Mouse (Mus musculus): Measurements from ENCODE around the gene Tbrg4.
"Not testable (repeated sequence)": the region's sequence is repeated elsewhere in the genome, so short reads cannot be mapped to it uniquely, and the experiment has no call there.

The Tbrg4 gene

GRCm38 (mm10) chr11:6625478-6626387 is at the start of gene Tbrg4:
Tbrg4 (minus strand) TSS chr11:6626067.
- DNase-seq (ENCODE audit: extremely low read depth, low read depth, low spot score): peak; percentile 33

DNA sequence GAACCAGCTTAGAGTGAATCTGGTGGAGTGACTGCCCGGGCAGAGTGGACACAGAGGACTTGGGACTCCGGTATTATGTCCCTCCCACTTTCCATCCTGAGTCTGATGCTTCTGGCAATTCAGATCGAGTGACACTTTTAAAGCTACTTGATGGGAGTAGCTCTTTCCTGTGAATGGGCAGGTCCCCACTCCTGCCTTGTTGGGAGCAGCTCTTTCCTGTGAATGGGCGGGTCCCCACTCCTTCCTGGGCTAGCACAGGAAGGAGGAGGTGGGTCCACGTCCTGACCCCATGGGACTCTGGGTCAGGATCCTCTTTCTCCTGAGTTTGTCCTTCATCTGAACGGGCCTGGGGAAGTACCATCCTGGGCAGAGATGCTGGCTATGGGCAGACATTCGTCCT is 49.5 kb upstream of the Tbrg4 start:
- DNase-seq (ENCODE audit: extremely low read depth, low read depth, low spot score): no peak

DNA sequence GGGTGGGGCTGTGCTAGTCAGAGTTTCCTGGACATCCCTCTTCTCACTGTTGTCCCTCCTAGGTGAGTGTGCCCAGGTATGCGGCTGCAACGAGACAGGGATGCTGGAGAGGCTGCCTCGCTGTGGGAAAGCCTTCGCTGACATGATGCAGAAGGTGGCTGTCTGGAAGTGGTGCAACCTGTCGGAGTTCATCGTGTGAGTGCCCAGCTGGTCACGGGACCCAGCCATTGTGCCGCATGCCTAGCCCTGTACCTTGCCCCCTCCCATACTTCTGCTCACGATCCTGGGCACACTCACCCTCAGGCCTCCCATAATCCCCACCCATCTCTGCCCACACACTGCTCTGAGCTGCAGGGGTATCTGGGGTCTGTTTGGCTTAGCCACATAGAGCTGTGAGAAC is 48.8 kb upstream of the Tbrg4 start:
- no peak for DNase-seq (ENCODE audit: extremely low read depth, low read depth, low spot score)

GRCm38 (mm10) chr11:6670826-6671225 is 45.0 kb upstream of the Tbrg4 start:
- DNase-seq (ENCODE audit: extremely low read depth, low read depth, low spot score): no peak

DNA sequence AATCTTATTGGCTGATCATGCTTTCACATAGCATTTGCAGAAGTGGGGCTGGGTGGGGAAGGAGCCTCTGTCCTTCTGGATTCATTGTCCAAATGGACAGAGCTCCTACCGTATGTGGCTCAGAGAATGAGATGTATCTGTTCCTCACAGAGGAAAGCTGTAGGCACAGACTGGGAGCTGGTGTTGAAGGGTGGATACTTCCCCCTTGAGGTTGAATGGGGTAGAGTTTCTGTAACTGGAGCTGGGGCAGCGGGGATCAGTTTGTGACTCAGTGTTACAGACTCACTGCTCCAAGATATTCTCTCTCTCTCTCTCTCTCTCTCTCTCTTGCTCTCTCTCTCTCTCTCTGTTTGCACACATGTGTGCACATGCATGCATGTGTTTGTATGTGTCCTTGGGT is 44.2 kb upstream of the Tbrg4 start:
- DNase-seq (ENCODE audit: extremely low read depth, low read depth, low spot score): no peak

GRCm38 (mm10) chr11:6669041-6669440 is 43.2 kb upstream of the Tbrg4 start:
- DNase-seq (ENCODE audit: extremely low read depth, low read depth, low spot score): no peak

DNA sequence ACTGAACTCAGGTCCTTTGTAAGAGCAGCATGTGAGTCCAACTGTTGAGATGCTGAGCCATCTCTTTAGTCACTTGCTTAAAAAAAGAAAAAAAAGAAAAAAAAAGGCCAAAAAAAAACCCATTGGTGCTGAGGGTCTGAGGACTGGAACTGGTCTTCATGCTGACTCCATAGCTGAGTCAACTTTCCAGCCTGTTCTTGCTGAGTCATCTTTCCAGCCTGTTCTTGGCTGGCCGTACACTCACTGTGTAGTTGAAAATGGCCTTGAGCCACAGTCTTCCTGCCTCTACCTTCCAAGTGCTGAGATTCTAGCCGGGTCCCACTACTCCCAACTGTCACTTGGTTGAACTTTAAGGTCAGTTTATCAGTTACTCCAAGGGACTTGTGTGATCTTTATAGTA is 40.8 kb upstream of the Tbrg4 start:
- DNase-seq (ENCODE audit: extremely low read depth, low read depth, low spot score): no peak

DNA sequence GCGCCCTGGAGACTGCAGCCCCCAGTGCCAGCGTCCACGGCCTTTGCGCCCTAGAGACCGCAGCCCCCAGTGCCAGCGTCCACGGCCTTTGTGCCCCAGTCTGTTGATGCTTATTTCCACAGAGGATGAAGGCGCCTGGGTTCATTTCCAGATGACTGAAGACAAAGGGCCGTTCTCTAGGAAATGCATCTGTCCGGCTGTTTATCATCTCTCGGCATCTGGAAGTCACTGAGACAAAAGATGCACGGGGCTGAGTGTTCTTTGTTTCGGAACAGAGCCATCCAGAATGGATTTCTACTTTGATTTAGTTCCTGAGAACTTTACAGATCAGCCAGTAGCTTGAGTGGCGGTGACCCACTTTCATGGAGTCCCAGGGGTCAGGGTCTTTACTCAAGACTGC is 35.3 kb upstream of the Tbrg4 start:
- DNase-seq (ENCODE audit: extremely low read depth, low read depth, low spot score): no peak

DNA sequence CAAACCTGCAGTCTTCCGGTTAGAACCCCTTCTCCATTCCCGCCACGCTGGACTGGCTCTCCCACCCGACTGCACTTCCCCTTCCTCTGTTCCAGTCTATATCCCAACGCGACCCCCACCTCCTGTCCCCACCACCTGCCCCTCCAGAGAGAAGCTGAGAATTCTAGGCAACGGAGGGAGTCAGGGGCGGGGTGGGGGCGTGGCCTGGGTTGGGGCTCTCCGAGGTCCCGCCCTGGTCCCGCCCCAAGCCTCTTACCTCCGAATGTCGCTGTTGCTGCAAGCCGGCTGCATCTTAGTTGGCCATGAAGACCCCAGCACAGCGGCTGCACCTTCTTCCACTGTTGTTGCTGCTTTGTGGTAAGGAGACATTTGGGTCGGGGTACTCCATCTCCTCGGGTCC is 32.4 kb upstream of the Tbrg4 start, which contains the start of gene Ramp3:
Gene Ramp3 (plus strand): TSS at position 251 of the 400 bp plus-strand sequence.
- no peak for DNase-seq (ENCODE audit: extremely low read depth, low read depth, low spot score)

DNA sequence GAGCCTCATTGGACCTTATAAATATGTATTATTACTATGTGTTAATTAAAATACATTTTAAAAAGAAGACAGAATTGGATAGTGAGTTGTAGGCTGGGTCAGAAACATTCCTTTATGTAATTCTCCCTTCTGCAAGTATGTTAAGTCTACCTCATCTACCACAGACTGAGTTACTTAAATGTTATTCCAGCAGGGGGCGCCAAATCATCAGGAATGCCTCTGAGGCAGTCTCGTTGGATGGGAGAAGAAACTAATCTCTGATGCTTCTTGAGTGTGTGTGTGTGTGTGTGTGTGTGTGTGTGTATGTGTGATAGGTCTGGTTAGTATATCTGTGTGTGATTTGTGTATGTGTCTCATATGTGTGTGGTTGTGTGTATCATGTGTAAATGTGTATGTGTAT is 29.0 kb upstream of the Tbrg4 start:
- DNase-seq (ENCODE audit: extremely low read depth, low read depth, low spot score): no peak

GRCm38 (mm10) chr11:6652978-6653377 is 27.1 kb upstream of the Tbrg4 start:
- DNase-seq (ENCODE audit: extremely low read depth, low read depth, low spot score): not testable (repeated sequence)

DNA sequence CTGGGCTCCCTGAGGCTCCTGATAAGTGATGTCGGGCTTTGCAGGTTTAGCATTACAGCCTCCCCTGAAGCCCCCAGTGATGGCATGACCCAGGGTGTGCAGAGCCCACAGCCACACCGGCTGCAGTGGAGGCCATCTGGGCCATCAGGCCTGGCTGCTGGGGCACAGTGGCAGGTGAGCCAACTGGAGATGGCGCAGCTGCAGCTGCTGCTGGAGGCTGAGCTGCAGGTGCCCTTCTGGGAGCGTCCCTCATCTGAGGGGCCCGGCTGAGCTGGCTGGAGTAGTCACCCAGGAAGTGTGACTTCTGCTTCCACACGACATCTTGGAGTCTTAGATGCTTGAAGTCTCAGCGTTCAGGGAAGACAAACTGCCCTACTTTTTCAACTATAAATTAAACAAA is 24.7 kb upstream of the Tbrg4 start:
- DNase-seq (ENCODE audit: extremely low read depth, low read depth, low spot score): no peak

DNA sequence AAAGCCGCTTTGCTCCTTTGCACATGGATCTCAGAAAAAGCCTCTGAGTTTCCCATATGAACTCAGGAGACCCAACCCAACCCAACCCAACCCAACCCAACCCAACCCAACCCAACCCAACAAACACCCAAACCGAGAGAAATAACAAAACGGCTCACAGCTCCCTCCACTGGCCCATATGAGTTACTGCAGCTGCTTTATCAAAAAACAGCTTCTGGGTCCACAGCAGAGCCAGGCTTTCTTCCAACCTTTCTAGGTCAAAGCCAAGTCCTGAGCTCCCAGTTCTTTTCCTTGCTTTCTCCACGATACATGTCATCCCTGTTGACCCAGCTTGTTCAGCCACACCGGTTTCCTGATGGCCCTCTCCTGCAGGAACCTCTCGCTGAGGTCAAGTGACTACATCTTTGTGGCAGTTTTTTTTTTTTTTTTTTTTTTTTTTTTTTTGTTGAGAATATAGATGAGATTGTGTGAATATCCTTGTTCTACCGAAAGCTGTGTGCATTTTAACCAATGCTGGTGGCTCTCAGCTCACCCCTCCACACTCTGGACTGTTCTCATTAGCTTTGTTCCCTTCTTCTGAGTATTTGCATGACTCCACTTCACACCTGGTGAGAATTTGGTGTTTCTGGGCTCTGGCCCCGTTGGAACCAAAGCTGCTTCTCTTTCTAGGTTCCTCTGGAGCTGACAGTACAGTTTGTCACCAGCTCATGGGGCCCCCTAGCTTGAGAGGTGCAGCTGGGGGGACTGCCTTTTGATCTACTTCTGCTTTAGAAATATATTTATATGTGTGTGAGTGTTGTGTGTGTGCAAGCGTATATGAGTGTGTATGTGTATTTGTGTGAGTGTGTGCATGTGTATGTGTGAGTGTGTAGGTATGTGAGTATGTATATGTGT is 22.2 kb upstream of the Tbrg4 start:
- no peak for DNase-seq (ENCODE audit: extremely low read depth, low read depth, low spot score)

DNA sequence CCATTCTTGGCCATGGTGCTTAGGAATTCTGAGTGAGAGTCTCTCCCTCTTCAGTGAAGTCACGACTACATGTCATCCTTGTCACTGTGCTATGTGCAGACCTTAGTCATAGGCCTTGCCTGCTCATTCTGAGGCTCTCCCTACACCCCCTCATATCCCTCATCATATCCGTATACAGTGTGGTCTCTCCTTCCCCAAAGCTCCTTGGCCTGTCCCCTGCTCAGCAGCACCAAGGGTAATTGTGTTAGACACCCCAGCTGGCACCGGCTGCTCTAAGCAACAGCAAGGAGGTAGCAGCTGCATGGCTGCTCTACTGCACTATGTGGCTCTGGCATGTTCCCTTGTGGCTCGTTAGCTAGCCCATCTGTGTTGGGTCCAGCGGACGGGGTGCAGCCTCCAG is 18.7 kb upstream of the Tbrg4 start:
- no peak for DNase-seq (ENCODE audit: extremely low read depth, low read depth, low spot score)

- no peak for DNase-seq (ENCODE audit: extremely low read depth, low read depth, low spot score)
These were observed 13.2 kb upstream of the Tbrg4 start for GRCm38 (mm10) chr11:6639072-6639471.

- DNase-seq (ENCODE audit: extremely low read depth, low read depth, low spot score): no peak
These were observed 12.7 kb upstream of the Tbrg4 start, which contains the start of gene Wap for GRCm38 (mm10) chr11:6638537-6638936. Wap (minus strand) TSS chr11:6638637.

GRCm38 (mm10) chr11:6636150-6636549 is 10.3 kb upstream of the Tbrg4 start:
- DNase-seq (ENCODE audit: extremely low read depth, low read depth, low spot score): no peak

DNA sequence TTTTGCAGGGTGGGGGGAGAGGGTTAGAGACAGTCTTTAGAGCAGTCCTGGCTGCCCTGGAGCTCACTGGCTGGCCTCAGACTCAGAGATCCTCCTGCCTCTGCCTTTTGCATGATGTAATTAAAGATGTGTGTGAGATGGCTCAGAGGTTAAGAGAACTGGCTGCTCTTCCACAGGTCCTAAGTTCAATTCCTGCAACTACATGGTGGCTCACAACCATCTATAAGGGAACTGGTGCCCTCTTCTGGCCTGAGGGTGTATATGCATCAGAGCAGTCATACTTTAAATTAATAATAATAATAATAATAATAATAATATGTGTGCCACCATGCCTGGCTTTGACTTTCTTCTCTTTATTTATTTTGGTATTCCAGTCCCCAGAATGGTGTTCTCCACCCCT is 3.8 kb upstream of the Tbrg4 start:
- no peak for DNase-seq (ENCODE audit: extremely low read depth, low read depth, low spot score)

GRCm38 (mm10) chr11:6628568-6628967 is 2.7 kb upstream of the Tbrg4 start:
- no peak for DNase-seq (ENCODE audit: extremely low read depth, low read depth, low spot score)

DNA sequence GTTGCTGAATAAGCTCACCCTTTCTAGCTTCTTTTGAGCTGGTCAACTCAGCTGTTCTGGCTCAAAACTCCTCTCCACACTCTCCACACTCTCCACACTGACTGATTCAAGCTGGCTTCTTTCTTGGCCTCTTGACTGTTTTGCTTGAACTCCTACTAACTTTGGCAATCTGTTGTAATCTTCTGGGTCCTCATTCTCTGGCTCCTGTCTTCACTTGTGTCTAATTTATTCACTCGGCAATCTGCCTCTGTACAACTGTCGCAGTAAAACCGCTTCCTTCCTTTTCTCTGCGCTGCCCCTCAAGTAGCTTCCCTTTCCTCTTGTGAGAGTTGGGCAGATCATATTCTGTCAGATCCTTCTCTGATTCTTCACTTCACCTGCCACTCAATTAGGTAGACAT is 1.9 kb upstream of the Tbrg4 start:
- no peak for DNase-seq (ENCODE audit: extremely low read depth, low read depth, low spot score)

DNA sequence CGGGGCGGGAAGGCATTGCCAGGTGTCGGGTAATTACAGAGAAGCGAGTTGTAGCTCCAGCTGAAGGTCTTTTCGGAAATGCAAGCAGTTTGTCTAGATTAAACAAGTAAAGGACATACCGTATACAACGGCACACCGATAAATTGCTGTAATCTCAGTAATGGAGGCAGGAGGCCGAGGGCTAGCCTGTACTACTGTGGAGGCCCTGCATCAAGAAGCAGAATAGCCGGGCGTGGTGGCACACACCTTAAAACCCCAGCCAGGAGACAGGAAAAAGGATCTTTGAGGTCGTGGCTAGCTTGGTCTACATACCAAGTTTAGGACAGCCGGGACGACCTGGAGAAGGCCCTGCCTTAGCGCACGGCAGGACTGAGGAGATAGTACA is 513 bp upstream of the Tbrg4 start:
- DNase-seq (ENCODE audit: extremely low read depth, low read depth, low spot score): no peak

Data from fat pad, adult 2 months (tissue).